Mouse (Mus musculus) c-Kit-positive CD71-positive TER-119-positive erythroid progenitor cells, embryonic 14.5 days (primary cell): ENCODE measurements at regions not wholly inside any gene's neighbourhood (a gene's known extent, or its start where the extent isn't known, plus 50 kb on each side); places are given as distances from the start of the nearest gene placed in this dataset.

Experiments
- DNase-seq: peaks from one replicate; pipeline ENCODE4 v3.0.0-alpha.2; 2013; ENCODE audit warnings: low spot score

DNA sequence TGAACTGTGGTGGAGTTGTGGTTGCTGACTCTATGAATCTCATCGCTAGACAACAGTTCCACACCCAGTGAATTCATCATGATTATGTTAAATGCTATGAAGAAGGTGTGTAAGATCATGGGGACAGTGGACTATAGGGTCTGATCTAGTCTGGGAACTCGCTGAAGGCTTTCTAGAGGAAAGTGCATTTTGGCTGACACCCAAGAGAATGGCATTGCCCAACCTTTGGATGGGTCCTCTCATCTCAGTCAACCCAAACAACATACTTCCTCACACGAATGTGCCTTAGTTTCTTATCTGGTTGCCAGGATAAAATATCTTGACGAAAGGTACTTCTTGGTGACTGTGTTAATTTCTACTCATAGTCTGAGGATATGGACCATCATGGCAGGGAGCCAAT, 112.9 kb upstream of the Ado start:
- no peak for DNase-seq

DNA sequence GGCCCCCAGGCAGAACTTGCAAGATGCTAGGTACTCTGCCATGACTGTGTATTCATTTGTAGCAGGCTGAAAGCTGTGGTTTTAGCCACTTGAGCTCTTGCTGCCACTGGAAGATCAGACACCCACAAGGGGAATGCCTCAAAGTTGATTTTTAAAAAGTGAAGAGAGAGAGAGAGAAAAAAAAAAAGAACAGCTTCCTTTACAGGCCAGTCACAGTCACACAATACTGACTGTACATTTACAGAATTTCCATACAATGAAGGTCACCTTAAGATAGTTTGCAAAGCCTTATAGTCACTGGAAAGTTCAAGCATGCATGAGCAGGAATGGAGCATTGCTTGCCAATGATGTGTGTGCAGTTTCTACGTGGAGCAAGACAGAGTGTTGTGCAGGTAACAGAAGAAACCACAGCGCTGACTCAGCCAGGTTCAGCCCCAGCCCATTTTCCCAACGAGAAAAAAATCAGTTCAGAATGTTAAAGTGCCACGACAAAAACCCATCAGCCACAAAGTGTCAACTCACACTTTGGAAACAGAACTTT, 109.3 kb upstream of the Ado start:
- DNase-seq, result no peak

- DNase-seq, result no peak
These were observed 108.5 kb upstream of the Ado start for GRCm38 (mm10) chr10:67657305-67657704.

DNA sequence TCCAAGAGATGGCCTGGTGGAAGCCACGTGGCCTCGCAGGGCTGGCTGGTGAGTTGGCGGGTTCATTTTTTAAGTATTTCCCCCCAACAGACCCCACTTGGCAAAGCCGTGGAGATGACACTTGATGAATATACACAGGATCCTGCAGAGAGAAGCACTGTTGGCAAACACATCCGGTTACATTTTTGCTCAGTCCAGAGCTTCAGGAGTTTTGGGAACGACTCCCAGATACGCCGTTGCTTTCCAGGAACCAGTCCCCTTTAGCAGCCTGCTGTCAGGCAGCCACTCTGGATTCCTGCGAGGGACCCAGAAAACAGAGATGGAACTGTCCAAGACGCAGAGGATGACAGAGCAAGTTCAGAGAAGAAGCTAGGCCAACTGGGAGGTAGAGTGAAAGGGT, 105.8 kb upstream of the Ado start:
- no peak for DNase-seq

DNA sequence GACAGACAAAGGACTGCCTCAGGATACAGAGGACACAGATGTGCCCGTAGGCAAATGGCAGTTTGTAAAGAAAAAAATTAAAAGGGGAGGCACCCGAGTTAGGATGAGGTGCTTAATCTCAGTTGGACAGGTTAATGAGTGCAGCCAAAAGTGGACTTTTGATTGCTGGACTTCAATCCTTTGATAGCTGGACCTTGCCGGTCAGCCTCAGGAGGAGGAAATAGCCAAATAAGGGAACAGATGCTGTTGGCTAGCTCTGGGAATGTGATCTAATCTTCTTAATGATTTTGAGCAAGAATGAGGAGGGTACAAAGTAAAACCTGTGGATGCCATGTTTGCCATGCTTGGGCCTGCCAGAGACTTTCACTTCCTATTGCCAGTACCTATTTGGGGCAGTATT, 103.5 kb upstream of the Ado start:
- no peak for DNase-seq

GRCm38 (mm10) chr10:67651386-67651785, 102.6 kb upstream of the Ado start:
- no peak for DNase-seq

DNA sequence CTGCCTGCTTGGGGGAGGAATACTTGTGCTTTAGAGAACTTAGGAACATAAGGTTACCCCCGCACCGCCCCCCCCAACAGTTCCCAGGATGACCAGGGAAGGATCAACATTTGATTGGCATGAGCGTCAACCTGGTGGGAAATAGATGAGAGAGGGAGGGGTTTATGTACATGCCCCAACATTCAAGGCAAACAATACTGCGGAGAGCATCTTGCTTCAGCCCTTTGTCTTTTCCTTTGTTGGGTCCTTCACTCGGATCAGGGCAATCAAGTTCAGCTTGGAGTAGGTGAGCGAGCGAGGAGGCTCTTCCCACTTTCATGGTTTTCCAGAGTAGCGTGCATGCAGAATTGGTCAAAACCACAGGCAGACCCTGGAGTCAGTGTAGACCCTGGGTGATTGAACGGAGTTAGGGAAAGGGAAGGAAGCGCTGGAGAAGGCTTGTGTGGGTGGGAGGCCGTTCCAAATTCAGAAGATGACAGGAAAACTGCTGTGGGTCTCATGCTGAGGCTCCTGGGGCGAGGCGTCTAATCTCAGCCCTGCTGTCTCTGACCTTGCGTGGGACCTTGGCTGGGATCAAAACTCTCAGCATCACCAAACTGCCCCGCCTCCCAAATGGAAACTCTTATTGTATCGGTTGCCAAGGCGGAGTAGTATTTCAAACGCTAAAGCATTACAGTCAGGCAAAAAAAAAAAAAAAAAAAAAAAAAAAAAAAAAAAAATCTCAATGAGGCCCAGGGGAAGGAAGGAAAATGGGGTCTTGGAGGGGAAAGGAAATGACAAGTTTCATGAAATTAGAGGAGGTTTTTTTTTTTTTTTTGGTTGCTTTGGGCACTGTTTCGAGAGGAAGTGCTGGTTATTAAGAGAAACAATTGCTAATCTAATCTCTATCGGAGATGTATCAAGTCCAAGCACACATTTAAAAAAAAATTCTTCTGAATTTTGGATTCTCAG, 99.3 kb upstream of the Ado start:
- DNase-seq, result no peak

- peak; percentile 24 for DNase-seq
These were observed 98.2 kb upstream of the Ado start for GRCm38 (mm10) chr10:67646659-67647559.

DNA sequence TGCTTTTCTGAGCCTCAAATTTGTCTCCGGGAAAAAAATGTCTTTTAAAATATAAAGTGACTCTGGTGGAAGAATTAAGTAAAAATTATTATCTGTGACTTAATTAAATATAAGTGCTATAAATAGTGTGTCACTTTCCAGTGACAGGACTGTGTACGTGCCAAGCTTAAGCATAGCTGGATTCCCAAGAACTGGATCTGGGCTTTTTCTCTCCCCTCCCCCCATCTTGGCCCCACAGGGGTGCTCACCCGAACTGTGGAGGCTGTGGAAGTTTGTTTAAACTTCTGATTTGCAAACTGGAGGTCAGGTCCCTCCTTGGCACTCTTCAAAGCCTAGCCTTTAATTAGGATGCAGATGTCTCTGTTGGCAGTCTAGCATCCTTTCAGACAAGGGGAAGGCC, 97.1 kb upstream of the Ado start:
- DNase-seq, result no peak

- no peak for DNase-seq
These were observed 95.5 kb upstream of the Ado start for GRCm38 (mm10) chr10:67644280-67644679.

DNA sequence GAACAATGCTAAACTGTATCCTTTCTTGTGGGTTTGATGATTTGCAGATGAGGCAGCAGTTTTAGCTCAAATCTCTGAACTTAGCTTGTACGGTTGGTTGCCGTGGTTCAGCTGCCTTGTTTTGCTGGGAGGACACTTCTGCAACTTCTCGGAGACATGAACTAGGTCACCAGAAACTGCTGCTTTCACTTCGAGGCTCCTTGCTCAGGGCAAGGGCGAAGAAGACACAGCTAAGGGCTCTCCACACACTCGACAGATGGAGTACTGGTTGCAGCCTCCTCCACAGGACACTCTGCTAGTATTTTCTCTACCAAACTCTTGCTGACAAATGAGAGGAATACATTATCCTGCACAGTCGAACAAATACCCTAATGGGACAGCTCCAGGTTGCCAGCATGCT, 94.9 kb upstream of the Ado start:
- no peak for DNase-seq

- DNase-seq, result no peak
These were observed 88.6 kb upstream of the Ado start for GRCm38 (mm10) chr10:67637339-67637738.

- peak; percentile 5 for DNase-seq
These were observed 87.8 kb upstream of the Ado start for GRCm38 (mm10) chr10:67636569-67636968.

GRCm38 (mm10) chr10:67634795-67635194, 86.0 kb upstream of the Ado start:
- DNase-seq, result no peak

DNA sequence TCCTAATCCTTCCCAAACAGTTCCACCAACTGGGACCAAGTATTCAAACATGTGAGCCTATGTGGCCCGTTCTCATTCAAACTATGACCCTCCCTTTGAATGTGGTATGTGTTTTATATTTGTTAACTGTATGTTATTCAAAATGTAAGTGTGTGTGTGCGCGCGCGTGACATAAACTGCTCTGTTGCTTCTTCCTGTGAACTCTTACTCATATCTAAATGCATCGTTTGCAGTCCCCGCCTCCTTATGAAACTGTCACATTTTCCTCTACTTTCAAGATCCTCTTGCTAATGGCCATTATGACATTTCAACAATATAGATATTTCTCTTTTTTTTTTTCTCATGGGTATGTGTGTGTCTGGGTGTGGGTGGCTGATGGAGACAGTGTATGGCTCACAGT, 84.3 kb upstream of the Ado start:
- DNase-seq, result no peak

- no peak for DNase-seq
These were observed 74.6 kb upstream of the Ado start for GRCm38 (mm10) chr10:67623338-67623737.

GRCm38 (mm10) chr10:67620018-67620417, 71.3 kb upstream of the Ado start:
- DNase-seq, result no peak

GRCm38 (mm10) chr10:67618112-67618511, 69.4 kb upstream of the Ado start:
- DNase-seq, result no peak

GRCm38 (mm10) chr10:67615016-67615415, 66.3 kb upstream of the Ado start:
- DNase-seq, result no peak

DNA sequence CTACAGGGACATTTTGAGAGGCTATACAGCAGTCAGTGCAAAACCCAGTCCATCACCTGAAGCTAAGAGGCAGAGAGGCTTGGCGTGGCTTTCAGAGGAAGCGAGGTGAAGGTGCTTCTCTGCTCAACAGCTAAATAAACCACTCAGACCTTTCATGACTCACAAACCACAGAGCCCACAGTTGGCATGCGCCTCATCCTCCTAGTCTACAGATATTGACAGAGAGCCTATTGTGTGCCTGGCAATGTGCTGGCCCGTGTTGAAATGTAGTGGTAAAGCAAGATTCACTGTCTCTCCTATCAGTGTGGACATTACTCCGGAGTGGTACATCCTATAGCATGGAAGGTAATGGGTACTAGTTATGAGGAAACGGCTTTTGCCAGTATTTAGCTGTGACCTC, 61.9 kb upstream of the Ado start:
- DNase-seq, result no peak

DNA sequence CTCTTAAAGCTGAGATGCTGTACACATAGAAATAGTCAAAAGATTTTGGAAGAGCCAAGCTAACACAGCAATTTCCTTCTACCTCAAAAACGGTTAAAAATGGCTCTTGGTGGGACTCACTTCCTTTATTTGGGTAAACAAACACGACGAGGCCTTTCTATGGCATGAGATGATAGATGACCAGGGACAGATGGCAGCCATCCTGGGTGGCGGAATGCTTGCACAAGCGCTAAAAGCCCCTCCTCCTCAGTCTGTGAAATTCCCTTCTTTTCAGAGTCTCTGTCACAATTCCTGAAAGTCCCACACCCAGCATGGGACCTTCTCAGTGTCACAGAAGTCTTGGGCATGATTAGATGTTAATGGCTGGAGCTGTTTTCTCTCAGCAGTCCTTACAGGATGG, 59.3 kb upstream of the Ado start:
- DNase-seq, result no peak

DNA sequence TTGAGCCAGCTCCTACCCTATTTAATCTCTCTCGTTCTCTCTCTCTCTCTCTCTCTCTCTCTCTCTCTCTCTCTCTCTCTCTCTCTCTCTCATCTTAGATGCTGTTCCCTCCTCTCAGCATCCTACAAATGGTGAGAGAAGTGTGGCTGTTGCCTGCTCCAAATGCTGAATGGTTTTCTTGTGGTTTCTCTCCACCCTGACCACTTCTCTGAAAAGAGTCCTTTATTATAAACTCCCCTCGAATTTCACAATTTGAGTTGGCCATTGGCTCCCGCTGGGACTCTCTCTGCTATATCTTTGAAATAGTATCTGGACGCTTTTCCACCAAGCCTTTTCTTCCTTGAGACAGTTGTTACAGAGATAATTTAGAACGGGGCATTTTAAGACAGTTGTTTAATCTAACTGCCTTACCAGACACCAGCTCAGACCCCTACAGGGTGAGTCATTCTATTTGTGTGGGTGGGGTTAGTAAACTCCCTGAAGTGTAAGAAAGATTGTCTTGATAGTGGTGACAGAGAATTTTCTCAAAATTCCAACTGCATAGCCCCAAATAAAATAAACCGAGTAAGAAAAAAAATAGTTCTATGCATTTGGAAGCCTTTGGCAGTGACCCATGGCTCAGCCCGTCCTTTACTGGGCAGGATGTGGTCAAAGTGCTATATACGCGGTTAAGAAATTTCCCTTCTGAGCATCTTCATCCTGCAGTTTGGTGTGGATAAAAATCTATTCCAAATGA, 58.7 kb upstream of the Ado start:
- no peak for DNase-seq
